Mouse (Mus musculus) liver, embryonic 14.5 days (tissue): Measurements from ENCODE around the gene Lpcat2.
"Not testable (repeated sequence)": the region's sequence is repeated elsewhere in the genome, so short reads cannot be mapped to it uniquely, and the experiment has no call there.

Experiments
- CTCF ChIP-seq: IDR thresholded peaks from 2 replicates; pipeline ENCODE4 v1.5.1; 2016; ENCODE audit warnings: antibody characterized with exemption, low read depth, control low read depth
- EP300 ChIP-seq: IDR thresholded peaks from 2 replicates; pipeline ENCODE4 v1.6.1; 2016; ENCODE audit warnings: antibody characterized with exemption, low read depth

- TF ChIP-seq CTCF, EP300: not testable (repeated sequence)
Measured at GRCm38 (mm10) chr8:92892216-92892615, 37.1 kb downstream of the Lpcat2 start.
